Mouse (Mus musculus) liver, embryonic 12.5 days (tissue): Measurements from ENCODE around the gene Lamc2. TPM values are rescaled to one million over a fixed set of nuclear protein-coding genes. Genes with fewer than 3 reads are reported as not detected.

Source experiments
- ATAC-seq: fragments of 200-750 bp; cut with Nextera tagmentation; 2 replicates; pipeline ENCODE4 v1.8.0; 2017; ENCODE audit warnings: moderate number of reproducible peaks, mild to moderate bottlenecking, moderate library complexity
- H3K27ac ChIP-seq: fragments of 300-500 bp; sonication (generic); 2 replicates; pipeline ENCODE4 v1.5.1; 2016; ENCODE audit warnings: mild to moderate bottlenecking
- H3K27me3 ChIP-seq: fragments of 300-500 bp; sonication (generic); replicated peaks from 2 replicates; pipeline ENCODE4 v1.6.1; 2016; ENCODE audit warnings: mild to moderate bottlenecking, moderate library complexity
- H3K36me3 ChIP-seq: fragments of 300-500 bp; sonication (generic); 2 replicates; pipeline ENCODE4 v1.6.1; 2016; ENCODE audit warnings: mild to moderate bottlenecking, moderate library complexity
- H3K4me1 ChIP-seq: fragments of 300-500 bp; sonication (generic); 2 replicates; pipeline ENCODE4 v1.6.1; 2016
- H3K4me2 ChIP-seq: fragments of 300-500 bp; sonication (generic); 2 replicates; pipeline ENCODE4 v1.6.1; 2016; ENCODE audit warnings: mild to moderate bottlenecking, moderate library complexity
- H3K4me3 ChIP-seq: fragments of 300-500 bp; sonication (generic); 2 replicates; pipeline ENCODE4 v1.5.1; 2016; ENCODE audit warnings: mild to moderate bottlenecking, moderate library complexity
- H3K9ac ChIP-seq: fragments of 300-500 bp; sonication (generic); 2 replicates; pipeline ENCODE4 v1.6.1; 2016; ENCODE audit warnings: mild to moderate bottlenecking, moderate library complexity
- H3K9me3 ChIP-seq: fragments of 300-500 bp; sonication (generic); replicated peaks from 2 replicates; pipeline ENCODE4 v1.6.1; 2016; ENCODE audit warnings: mild to moderate bottlenecking, moderate library complexity
- WGBS: fragments of 180-500 bp; shearing (Covaris S2); methylation state at CpG from one replicate; pipeline ENCODE4 v1.1.7; 2016; ENCODE audit not compliant: insufficient replicate concordance; 5-methylcytosine and 5-hydroxymethylcytosine counted together
- polyA plus RNA-seq: library from polyadenylated mRNA; unstranded; fragments of >200 nt; fragmentation: Nextera tagmentation; extraction: Ambion mirVana; gene quantifications from 2 replicates; pipeline ENCODE4 v1.2.1, GENCODE M21; 2016

Lamc2 gene
- polyA plus RNA-seq, 1 experiment from 2014 or later, result 0.43 TPM

- no peaks in the 10 kb centered on the region for H3K4me1 ChIP-seq
- H3K27me3 ChIP-seq, result no peaks in the 10 kb centered on the region
- H3K36me3 ChIP-seq, result no peaks in the 10 kb centered on the region
- H3K27ac ChIP-seq, result no peak overlapping the region
- H3K9me3 ChIP-seq, result no peaks in the 10 kb centered on the region
- WGBS, result 51% methylated on average over 8 of the region's 8 CpGs
- H3K4me3 ChIP-seq, result no peak overlapping the region
- H3K4me2 ChIP-seq, result no peak overlapping the region
- no peak for ATAC-seq
- no peak overlapping the region for H3K9ac ChIP-seq
Measured at GRCm38 (mm10) chr1:153202195-153202594, 15.9 kb upstream of the Lamc2 start.

DNA sequence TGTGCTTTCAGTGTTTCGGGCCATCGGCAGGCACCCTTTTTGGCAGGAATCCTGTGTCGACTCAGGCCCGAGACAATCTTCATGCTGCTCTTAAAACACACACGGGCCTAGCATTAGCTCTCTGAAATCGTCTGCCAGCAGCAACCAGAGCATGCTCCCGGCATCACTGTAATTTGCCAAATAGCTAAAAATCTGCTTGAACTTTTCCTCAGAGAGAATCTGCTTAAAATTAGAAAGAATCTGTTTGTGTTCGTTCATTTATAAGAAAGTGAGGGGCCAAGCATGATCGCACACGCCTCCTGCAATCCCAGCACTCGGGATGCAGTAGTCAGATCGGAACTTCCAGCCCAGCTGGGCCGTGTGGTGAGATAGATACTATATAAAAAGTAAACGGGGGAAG is 15.2 kb upstream of the Lamc2 start:
- no peak overlapping the region for H3K4me3 ChIP-seq
- 62% methylated on average over 14 of the region's 14 CpGs for WGBS
- H3K4me2 ChIP-seq, result no peak overlapping the region
- no peaks in the 10 kb centered on the region for H3K9me3 ChIP-seq
- ATAC-seq, result no peak
- no peaks in the 10 kb centered on the region for H3K36me3 ChIP-seq
- H3K4me1 ChIP-seq, result no peaks in the 10 kb centered on the region
- no peak overlapping the region for H3K9ac ChIP-seq
- no peaks in the 10 kb centered on the region for H3K27me3 ChIP-seq
- no peak overlapping the region for H3K27ac ChIP-seq

GRCm38 (mm10) chr1:153197316-153197850 is 11.1 kb upstream of the Lamc2 start:
- no peak overlapping the region for H3K4me3 ChIP-seq
- H3K4me2 ChIP-seq, result no peak overlapping the region
- 20% methylated on average over 3 of the region's 3 CpGs for WGBS
- H3K27ac ChIP-seq, result no peak overlapping the region
- no peaks in the 10 kb centered on the region for H3K9me3 ChIP-seq
- ATAC-seq, result no peak
- H3K36me3 ChIP-seq, result no peaks in the 10 kb centered on the region
- H3K27me3 ChIP-seq, result 0 out of 2 replicates have a peak, but pooled peaks cover 5% of the 10 kb centered on the region
- H3K9ac ChIP-seq, result no peak overlapping the region
- no peaks in the 10 kb centered on the region for H3K4me1 ChIP-seq

DNA sequence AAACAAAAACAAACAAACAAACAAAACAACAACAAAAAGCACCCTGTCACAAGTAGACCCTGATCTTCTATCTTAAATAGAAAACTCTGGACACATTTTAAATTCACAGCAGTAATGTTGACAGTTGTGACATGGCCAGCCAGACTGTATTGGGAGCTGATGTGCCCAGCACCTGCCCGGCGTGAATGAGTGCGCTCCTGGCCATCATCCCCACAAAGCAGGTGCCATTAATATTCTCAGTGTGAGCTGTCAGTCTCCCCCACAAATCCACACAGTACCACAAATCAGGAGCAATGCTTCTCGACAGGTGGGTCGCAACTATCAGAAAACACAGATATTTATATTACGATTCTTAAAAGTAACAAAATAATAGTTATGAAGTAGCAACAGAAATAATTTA is 6.7 kb upstream of the Lamc2 start:
- Histone ChIP-seq H3K9ac (no peak overlapping the region), H3K36me3 (no peaks in the 10 kb centered on the region), H3K27me3 (peaks cover 17% of the 10 kb centered on the region), H3K4me2 (no peak overlapping the region), H3K27ac (no peak overlapping the region), H3K4me1 (no peaks in the 10 kb centered on the region), H3K9me3 (no peaks in the 10 kb centered on the region), H3K4me3 (no peak overlapping the region)
- 80% methylated on average over 6 of the region's 6 CpGs for WGBS
- no peak for ATAC-seq

DNA sequence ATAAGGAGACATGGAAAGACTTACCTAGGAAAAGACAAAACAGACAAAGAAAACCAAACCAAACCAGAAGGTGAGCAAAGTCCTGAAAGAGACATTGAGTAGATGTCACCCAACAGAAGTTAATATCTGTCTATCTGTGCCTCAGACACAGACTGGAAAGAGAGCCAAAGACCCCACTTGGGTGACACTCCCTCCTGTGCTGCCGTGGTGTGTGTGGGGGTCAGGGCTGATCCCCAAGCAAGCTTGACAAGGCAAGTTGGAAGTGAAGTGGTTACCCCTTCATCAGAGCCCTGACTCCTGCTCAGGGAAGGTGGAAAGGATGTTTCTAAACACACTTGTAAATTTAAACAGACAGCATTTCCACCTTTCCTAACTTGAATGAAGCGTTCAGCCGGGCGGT is 6.1 kb upstream of the Lamc2 start:
- no peak overlapping the region for H3K27ac ChIP-seq
- 74% methylated on average over 4 of the region's 4 CpGs for WGBS

GRCm38 (mm10) chr1:153191943-153192329 is 5.7 kb upstream of the Lamc2 start:
- WGBS, result 47% methylated on average over 4 of the region's 5 CpGs
- H3K9me3 ChIP-seq, result no peaks in the 10 kb centered on the region
- no peaks in the 10 kb centered on the region for H3K36me3 ChIP-seq
- no peak for ATAC-seq
- H3K27ac ChIP-seq, result no peak overlapping the region
- peaks cover 27% of the 10 kb centered on the region for H3K27me3 ChIP-seq
- no peak overlapping the region for H3K9ac ChIP-seq
- no peaks in the 10 kb centered on the region for H3K4me1 ChIP-seq
- H3K4me3 ChIP-seq, result no peak overlapping the region
- H3K4me2 ChIP-seq, result no peak overlapping the region

More for the DNA sequence above, 6.1 kb upstream of the Lamc2 start:
- Histone ChIP-seq H3K4me2 (no peak overlapping the region), H3K9me3 (no peaks in the 10 kb centered on the region), H3K4me3 (no peak overlapping the region), H3K4me1 (no peaks in the 10 kb centered on the region), H3K9ac (no peak overlapping the region), H3K27me3 (peaks cover 22% of the 10 kb centered on the region), H3K36me3 (no peaks in the 10 kb centered on the region)
- no peak for ATAC-seq

DNA sequence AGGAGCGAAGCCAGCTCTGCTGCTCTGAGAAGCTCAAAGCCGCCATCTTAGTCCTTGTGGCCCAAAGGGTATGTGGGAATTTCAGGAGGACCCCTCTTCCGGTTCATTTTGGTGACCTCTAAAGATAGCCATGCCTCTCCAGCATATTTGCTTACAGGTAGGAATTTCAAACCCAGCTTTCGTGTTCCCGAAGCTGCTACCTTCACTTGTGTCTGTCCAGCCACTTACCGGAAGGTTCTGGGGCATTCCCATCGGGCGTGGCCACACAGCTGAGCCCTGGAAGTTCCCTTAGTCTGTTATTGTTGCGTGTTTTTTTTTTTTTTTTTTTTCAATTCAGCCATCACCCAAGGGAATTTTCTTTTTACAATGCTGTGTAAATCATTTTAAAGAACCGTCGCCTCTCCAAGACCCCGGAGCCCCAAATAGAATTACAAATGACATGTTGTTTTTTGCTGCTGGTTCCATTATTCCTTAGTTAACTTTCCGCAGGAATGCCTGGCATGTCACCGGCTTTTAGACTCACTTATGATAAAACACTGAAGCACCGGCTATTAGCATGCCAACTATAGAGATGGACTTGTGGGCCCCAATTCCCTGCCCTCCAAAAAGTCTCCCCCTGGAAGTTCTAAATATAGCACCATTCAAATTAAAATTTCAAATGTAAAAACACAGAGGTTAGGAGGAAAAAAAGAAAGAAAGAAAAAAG is 5.1 kb upstream of the Lamc2 start:
- Histone ChIP-seq H3K9me3 (no peaks in the 10 kb centered on the region), H3K9ac (no peak overlapping the region), H3K4me2 (no peak overlapping the region), H3K36me3 (no peaks in the 10 kb centered on the region), H3K4me3 (no peak overlapping the region), H3K27ac (no peak overlapping the region), H3K27me3 (peaks cover 32% of the 10 kb centered on the region), H3K4me1 (no peaks in the 10 kb centered on the region)
- ATAC-seq, result no peak
- 77% methylated on average over 15 of the region's 15 CpGs for WGBS

GRCm38 (mm10) chr1:153188081-153188480 is 1.8 kb upstream of the Lamc2 start:
- no peak overlapping the region for H3K9ac ChIP-seq
- H3K4me1 ChIP-seq, result 0 out of 2 replicates have a peak, but pooled peaks cover 3% of the 10 kb centered on the region
- WGBS, result 59% methylated on average over 3 of the region's 3 CpGs
- no peaks in the 10 kb centered on the region for H3K36me3 ChIP-seq
- H3K9me3 ChIP-seq, result no peaks in the 10 kb centered on the region
- H3K4me3 ChIP-seq, result no peak overlapping the region
- ATAC-seq, result no peak
- H3K4me2 ChIP-seq, result no peak overlapping the region
- no peak overlapping the region for H3K27ac ChIP-seq
- peaks cover 58% of the 10 kb centered on the region for H3K27me3 ChIP-seq

- Histone ChIP-seq H3K27me3 (peaks cover 26% of the 10 kb centered on the region), H3K4me3 (no peak overlapping the region), H3K9ac (no peak overlapping the region), H3K27ac (no peak overlapping the region), H3K36me3 (no peaks in the 10 kb centered on the region), H3K4me2 (no peak overlapping the region), H3K9me3 (no peaks in the 10 kb centered on the region), H3K4me1 (no peaks in the 10 kb centered on the region)
- ATAC-seq, result no peak
- WGBS, result 53% methylated on average over 9 of the region's 9 CpGs
Measured at GRCm38 (mm10) chr1:153180586-153181289, 5.5 kb downstream of the Lamc2 start.

DNA sequence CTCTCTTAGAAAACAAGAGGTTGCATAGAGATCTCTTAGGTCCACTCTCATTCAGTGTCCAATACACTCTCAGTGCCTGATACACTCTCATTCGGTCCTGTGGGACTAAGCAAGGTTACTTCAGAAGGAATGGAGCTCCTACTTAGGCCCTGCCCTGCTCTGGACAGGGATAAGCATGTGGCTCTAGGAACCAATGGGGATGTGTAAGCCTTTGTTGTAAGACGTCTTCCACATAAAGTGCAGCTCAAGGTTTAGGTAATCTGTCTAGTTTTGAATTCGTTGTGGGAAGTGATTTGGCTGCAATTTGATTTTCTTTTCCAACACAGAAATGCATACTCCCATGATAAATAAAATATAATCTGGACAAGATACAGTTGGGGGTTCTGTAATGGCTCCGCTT is 6.1 kb downstream of the Lamc2 start:
- H3K9ac ChIP-seq, result no peak overlapping the region
- WGBS, result 59% methylated on average over 4 of the region's 4 CpGs
- H3K9me3 ChIP-seq, result no peaks in the 10 kb centered on the region
- H3K4me1 ChIP-seq, result no peaks in the 10 kb centered on the region
- ATAC-seq, result no peak
- H3K4me2 ChIP-seq, result no peak overlapping the region
- H3K36me3 ChIP-seq, result no peaks in the 10 kb centered on the region
- peaks cover 21% of the 10 kb centered on the region for H3K27me3 ChIP-seq
- no peak overlapping the region for H3K4me3 ChIP-seq
- H3K27ac ChIP-seq, result no peak overlapping the region

GRCm38 (mm10) chr1:153174801-153175200 is 11.4 kb downstream of the Lamc2 start:
- H3K4me3 ChIP-seq, result no peak overlapping the region
- ATAC-seq, result no peak
- no peaks in the 10 kb centered on the region for H3K9me3 ChIP-seq
- peaks cover 3% of the 10 kb centered on the region; the same call in 1 of the 2 replicates for H3K27me3 ChIP-seq
- H3K36me3 ChIP-seq, result no peaks in the 10 kb centered on the region
- H3K4me1 ChIP-seq, result 0 out of 2 replicates have a peak, but pooled peaks cover 9% of the 10 kb centered on the region
- H3K9ac ChIP-seq, result no peak overlapping the region
- no peak overlapping the region for H3K4me2 ChIP-seq
- H3K27ac ChIP-seq, result no peak overlapping the region
- WGBS, result 53% methylated on average over 12 of the region's 12 CpGs

DNA sequence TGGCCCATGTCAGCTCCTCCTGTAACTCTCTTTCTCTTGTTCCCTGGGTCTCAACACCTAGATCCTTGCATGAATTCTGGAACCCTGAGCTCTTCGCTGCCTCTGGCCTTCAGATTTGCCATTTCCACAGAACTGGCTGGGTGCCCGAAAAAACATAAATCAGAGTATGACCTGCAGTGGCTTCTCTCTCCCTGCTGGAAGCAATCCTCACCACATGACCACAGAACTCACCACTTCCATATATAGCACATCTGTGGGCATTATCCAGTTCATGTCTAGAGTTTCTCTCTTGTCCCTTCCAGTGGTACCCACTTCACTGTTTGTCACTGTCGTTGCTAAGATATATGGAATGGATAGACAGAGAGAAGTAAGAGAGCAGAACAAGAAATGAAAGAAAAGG is 13.0 kb downstream of the Lamc2 start:
- no peak overlapping the region for H3K9ac ChIP-seq
- 0 out of 2 replicates have a peak, but pooled peaks cover 9% of the 10 kb centered on the region for H3K4me1 ChIP-seq
- H3K9me3 ChIP-seq, result no peaks in the 10 kb centered on the region
- no peak overlapping the region for H3K4me3 ChIP-seq
- no peak overlapping the region for H3K4me2 ChIP-seq
- ATAC-seq, result no peak
- H3K27ac ChIP-seq, result no peak overlapping the region
- H3K36me3 ChIP-seq, result no peaks in the 10 kb centered on the region
- peaks cover 3% of the 10 kb centered on the region; the same call in 1 of the 2 replicates for H3K27me3 ChIP-seq
- 53% methylated on average over 3 of the region's 3 CpGs for WGBS
